Mouse (Mus musculus): Measurements from ENCODE around the gene Ccdc155. TPM values are rescaled to one million over a fixed set of nuclear protein-coding genes. Genes with fewer than 3 reads are reported as not detected.

The Ccdc155 gene
- polyA plus RNA-seq, 1 experiment: 0.20 TPM

DNA sequence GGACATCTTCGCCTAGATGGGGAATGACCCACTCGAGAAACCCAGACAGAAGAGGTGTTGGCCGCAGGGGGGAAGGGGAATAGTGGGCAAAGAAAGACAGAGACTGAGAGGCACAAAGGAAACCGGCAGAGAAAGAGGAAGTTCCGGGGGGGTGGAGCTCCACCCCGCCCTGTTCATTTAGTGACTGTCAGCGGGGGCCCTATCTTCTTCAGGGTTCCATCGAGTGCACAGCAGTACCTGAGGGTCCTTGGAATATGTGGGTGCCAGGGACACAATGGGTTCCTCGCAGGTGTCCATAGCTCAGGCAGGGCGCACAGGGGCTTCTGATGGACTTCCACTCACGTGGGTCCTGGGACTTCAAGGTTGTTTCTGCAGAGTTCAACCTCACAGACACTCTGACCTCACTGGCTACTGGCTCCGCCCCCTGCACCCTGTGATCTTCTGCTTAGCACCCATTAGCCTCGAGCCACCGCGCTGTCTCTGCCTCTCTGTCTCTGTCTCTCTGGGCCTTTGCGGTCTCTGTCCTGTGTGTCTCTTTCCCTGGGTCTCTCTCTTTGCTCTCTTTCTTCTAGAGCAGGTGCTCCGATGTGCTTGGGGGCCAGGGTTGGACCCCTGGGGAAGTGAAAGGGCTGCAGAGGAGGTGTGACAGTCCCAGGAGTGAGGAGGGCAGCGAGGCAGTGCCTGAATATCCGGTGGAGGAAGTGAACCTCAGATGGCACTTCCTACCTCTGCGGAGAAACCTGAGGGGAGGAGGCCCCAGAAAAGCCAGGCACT lies 34.2 kb upstream of the Ccdc155 start, which contains the start of gene Cd37:
Gene Cd37 (minus strand): TSS at position 393 of the 774 bp plus-strand sequence.
- peak within 1 kb of the TSS; percentile 98 for H3K27ac ChIP-seq (ENCODE audit: insufficient read depth, low read length)
- no peaks in the 10 kb centered on the region for H3K27me3 ChIP-seq (ENCODE audit: control insufficient read depth, insufficient read depth, low read length)
- TF ChIP-seq POLR2A (IDR thresholded peaks at IDR 0.05; ENCODE audit: low read depth, low read length) (peak; percentile 66), CTCF (IDR thresholded peaks at IDR 0.05; ENCODE audit: extremely low read depth, insufficient read depth, insufficient read length, insufficient replicate concordance) (no peak)
- H3K36me3 ChIP-seq (ENCODE audit: control insufficient read depth, insufficient read depth, low read length): peaks cover 26% of the 10 kb centered on the region
- H3K4me1 ChIP-seq (ENCODE audit: control insufficient read depth, insufficient read depth, insufficient read length): peaks cover 46% of the 10 kb centered on the region
- peak within 1 kb of the TSS; percentile 76 for H3K4me3 ChIP-seq (ENCODE audit: extremely low read depth, insufficient read depth, insufficient read length)
- 4% methylated on average over 20 of the region's 20 CpGs for WGBS
- peak; percentile 76 to 82 for DNase-seq (ENCODE audit: low read depth in 1 of 2, low spot score in 2 of 2)

DNA sequence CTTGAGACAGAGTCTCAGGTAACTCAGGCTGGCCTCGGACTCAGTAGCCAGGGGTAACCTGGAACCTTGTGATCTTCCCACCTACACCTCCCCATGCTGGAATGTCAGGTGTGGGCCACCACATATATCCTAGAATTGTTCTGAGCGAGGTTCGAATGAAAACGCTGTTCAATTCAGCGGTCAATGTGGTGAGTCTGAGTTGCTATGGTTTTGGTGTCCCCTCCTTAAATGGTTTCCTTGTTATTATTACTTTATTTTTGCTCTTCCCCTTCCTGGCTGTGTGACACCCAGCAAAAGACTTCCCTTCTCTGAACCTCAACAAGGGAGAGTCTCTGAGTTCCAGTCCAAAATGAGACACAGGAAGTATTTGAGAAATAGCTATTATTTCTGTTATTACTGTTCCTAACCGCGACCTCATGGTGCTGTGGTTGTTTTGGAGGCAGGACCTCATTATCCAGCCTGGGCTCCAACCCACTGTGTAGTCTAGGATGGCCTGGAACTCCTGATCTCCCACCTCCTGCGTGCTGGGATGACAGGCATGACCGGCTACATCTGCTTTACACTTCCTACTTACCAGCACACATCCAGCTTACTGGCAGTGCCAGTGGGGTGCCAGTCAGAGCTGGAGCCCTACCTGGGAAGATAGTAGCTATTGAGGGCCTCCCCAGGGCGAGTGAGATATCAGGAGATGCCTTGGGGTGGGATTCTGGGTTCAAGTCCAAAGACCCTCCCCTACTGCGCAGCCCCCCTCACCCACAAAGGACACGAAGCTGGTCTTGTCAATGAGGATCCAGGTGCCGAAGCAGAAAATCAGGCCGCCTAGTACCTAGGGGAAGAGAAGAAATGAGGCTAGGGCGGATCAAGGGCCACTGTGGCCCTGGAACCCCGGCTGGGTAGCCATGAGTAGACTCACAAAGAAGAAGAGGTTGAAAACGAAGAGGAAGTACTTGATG lies 33.3 kb upstream of the Ccdc155 start:
- Histone ChIP-seq H3K27ac (ENCODE audit: insufficient read depth, low read length) (peak overlapping the region; percentile 98), H3K27me3 (ENCODE audit: control insufficient read depth, insufficient read depth, low read length) (no peaks in the 10 kb centered on the region), H3K36me3 (ENCODE audit: control insufficient read depth, insufficient read depth, low read length) (peaks cover 31% of the 10 kb centered on the region), H3K4me1 (ENCODE audit: control insufficient read depth, insufficient read depth, insufficient read length) (peaks cover 53% of the 10 kb centered on the region), H3K4me3 (ENCODE audit: extremely low read depth, insufficient read depth, insufficient read length) (peak overlapping the region; percentile 76)
- peak in 1 of 2 experiments; percentile 2 for DNase-seq (ENCODE audit: low read depth in 1 of 2, low spot score in 2 of 2)
- WGBS: 15% methylated on average over 17 of the region's 17 CpGs
- TF ChIP-seq CTCF (IDR thresholded peaks at IDR 0.05; ENCODE audit: extremely low read depth, insufficient read depth, insufficient read length, insufficient replicate concordance): no peak
- TF ChIP-seq POLR2A (IDR thresholded peaks at IDR 0.05; ENCODE audit: low read depth, low read length): no peak

DNA sequence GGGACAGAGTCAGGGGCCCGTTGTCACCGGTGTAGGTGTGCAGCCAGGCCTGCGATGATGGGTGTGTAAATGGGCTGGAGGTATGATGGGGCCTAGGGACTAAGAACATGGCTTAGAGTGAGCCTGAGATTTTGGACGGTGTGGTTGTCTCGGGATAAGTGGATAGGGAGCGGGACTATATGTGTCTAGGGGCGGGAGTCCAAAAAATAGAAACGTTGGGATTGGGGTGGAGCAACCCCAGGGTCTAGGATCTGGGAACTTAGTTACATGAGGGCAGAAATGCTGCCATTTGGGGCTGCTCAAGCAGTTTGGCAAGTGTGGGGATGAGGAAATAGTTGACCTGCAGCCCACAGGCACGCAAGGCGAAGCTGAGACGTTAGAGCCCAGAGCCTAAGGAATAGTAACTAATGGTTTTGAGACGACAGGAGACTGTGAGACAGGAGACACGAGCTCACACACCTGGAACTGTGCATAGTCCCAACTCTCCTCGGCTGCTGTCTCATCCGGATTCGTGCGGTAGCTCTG lies 31.0 kb upstream of the Ccdc155 start:
- H3K27me3 ChIP-seq (ENCODE audit: control insufficient read depth, insufficient read depth, low read length): no peaks in the 10 kb centered on the region
- no peak for TF ChIP-seq CTCF (IDR thresholded peaks at IDR 0.05; ENCODE audit: extremely low read depth, insufficient read depth, insufficient read length, insufficient replicate concordance)
- DNase-seq (ENCODE audit: low read depth in 1 of 2, low spot score in 2 of 2): no peak
- H3K27ac ChIP-seq (ENCODE audit: insufficient read depth, low read length): peak overlapping the region; percentile 29; the same call in 1 of the 2 replicates
- H3K4me1 ChIP-seq (ENCODE audit: control insufficient read depth, insufficient read depth, insufficient read length): peaks cover 49% of the 10 kb centered on the region
- peaks cover 31% of the 10 kb centered on the region for H3K36me3 ChIP-seq (ENCODE audit: control insufficient read depth, insufficient read depth, low read length)
- 83% methylated on average over 17 of the region's 17 CpGs for WGBS
- H3K4me3 ChIP-seq (ENCODE audit: extremely low read depth, insufficient read depth, insufficient read length): peak overlapping the region; percentile 12; the same call in 1 of the 2 replicates

DNA sequence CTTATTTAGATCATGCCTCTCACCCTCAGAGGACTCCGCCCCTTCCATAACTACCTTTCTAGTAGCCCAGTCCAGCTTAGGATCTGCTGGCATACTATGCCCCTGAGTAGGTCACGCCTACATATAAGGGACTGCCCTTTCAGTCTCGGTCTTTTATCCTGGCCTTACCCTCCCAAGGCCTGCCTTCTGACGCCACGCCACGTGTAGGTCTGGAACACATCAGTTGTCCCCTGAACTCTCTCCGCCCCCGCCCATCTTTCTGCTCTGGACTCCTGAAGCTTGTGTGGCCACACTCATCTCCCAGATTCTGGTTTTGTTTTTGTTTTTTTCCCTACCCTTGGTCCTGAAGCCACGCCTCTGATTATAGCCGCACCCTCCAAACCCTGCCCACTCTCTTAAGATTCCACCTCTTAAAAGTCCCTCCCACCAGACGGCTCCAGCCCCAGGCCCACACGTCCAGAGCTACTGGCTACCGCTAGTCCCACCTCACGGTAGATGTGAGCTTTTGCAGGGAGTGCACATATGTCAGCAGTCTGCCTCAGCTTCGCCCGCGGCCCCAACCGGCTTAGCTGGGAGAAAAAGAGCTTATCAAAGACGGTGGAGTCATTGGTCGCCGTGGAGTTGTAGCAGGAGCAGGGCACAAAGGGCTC lies 30.4 kb upstream of the Ccdc155 start:
- peaks cover 42% of the 10 kb centered on the region for H3K4me1 ChIP-seq (ENCODE audit: control insufficient read depth, insufficient read depth, insufficient read length)
- H3K27ac ChIP-seq (ENCODE audit: insufficient read depth, low read length): peak overlapping the region; percentile 29; the same call in 1 of the 2 replicates
- WGBS: 82% methylated on average over 21 of the region's 21 CpGs
- H3K4me3 ChIP-seq (ENCODE audit: extremely low read depth, insufficient read depth, insufficient read length): peak overlapping the region; percentile 4; the same call in 1 of the 2 replicates
- H3K36me3 ChIP-seq (ENCODE audit: control insufficient read depth, insufficient read depth, low read length): peaks cover 31% of the 10 kb centered on the region
- DNase-seq (ENCODE audit: low read depth in 1 of 2, low spot score in 2 of 2): no peak
- H3K27me3 ChIP-seq (ENCODE audit: control insufficient read depth, insufficient read depth, low read length): no peaks in the 10 kb centered on the region
- no peak for TF ChIP-seq POLR2A (IDR thresholded peaks at IDR 0.05; ENCODE audit: low read depth, low read length)

DNA sequence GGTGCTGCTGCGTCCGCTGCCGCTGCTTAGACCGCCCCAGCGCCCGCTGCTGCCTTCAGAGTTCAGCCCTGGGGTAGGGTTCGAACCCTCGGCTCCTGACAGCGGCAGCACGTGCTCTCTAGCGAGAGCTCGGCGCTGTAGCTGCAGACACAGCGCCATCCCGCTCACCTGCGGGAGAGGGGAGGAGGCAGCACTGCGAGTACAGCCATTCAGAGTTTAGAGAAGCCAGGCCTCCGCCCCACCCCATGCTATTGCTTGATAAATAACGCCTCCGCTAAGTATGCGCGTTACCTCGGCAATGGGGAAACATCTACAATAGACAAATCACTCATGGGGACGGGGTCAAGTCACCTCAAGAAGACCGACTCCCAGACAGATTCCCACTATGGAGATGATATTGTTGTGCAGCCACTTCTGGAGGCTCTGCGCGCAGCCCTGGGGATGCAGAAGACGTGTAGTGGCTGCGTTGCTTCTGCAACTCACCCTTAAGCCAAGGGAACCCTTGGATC lies 29.7 kb upstream of the Ccdc155 start:
- H3K27me3 ChIP-seq (ENCODE audit: control insufficient read depth, insufficient read depth, low read length): no peaks in the 10 kb centered on the region
- H3K4me3 ChIP-seq (ENCODE audit: extremely low read depth, insufficient read depth, insufficient read length): peak overlapping the region; percentile 20; the same call in 1 of the 2 replicates
- H3K4me1 ChIP-seq (ENCODE audit: control insufficient read depth, insufficient read depth, insufficient read length): peaks cover 40% of the 10 kb centered on the region
- H3K36me3 ChIP-seq (ENCODE audit: control insufficient read depth, insufficient read depth, low read length): peaks cover 31% of the 10 kb centered on the region
- TF ChIP-seq POLR2A (IDR thresholded peaks at IDR 0.05; ENCODE audit: low read depth, low read length) (no peak), CTCF (IDR thresholded peaks at IDR 0.05; ENCODE audit: extremely low read depth, insufficient read depth, insufficient read length, insufficient replicate concordance) (no peak)
- 83% methylated on average over 29 of the region's 29 CpGs for WGBS
- DNase-seq (ENCODE audit: low read depth in 1 of 2, low spot score in 2 of 2): no peak
- H3K27ac ChIP-seq (ENCODE audit: insufficient read depth, low read length): peak overlapping the region; percentile 67

Measured in spleen, adult 2 months (tissue).